Mouse (Mus musculus) bone marrow, adult 2 months (tissue): ENCODE measurements around the gene Trappc6a.

ENCODE experiments used
- CTCF ChIP-seq: fragments of 200-500 bp; IDR thresholded peaks from 2 replicates; pipeline ENCODE4 v1.5.1; 2011; ENCODE audit warnings: low read length, control low read depth; ENCODE audit not compliant: control insufficient read depth, insufficient read depth
- POLR2A ChIP-seq: fragments of 200-500 bp; IDR thresholded peaks from 2 replicates; pipeline ENCODE4 v1.6.1; 2011; ENCODE audit warnings: low read depth, mild to moderate bottlenecking, control low read depth, low read length, borderline replicate concordance; ENCODE audit not compliant: control insufficient read depth

- TF ChIP-seq CTCF, result no peak
- no peak for TF ChIP-seq POLR2A
These were observed 45.3 kb upstream of the Trappc6a start, which contains the start of gene Exoc3l2 for GRCm38 (mm10) chr7:19462884-19463381.
